Mouse (Mus musculus): ENCODE measurements around the gene Hipk2. TPM values are rescaled to one million over a fixed set of nuclear protein-coding genes. Genes with fewer than 3 reads are reported as not detected.

The Hipk2 gene
- polyA plus RNA-seq, 1 experiment from 2014 or later, result 36.6 TPM

DNA sequence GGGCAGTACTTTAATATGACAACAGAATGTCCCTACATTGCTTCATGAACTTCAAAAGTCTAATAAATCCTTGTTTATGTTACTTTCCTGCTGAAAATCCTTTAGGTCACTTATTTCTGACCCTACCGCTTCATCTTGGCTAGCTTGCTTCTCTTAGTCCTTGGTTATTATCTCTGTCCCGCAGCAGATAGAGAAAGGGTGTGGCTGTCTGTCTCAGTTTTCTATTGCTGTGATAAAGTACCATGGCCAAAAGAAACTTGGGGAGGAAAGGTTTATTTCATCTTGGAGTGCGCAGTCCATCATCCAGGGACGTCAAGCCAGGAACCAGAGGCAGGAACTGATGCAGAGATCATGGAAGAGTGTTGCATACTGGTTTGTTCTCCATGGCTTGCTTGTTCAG, 40.6 kb upstream of the Hipk2 start:
- Histone ChIP-seq H3K4me2 (no peak overlapping the region), H3K27ac (no peak overlapping the region), H3K27me3 (no peaks in the 10 kb centered on the region), H3K4me3 (replicated peaks) (no peak overlapping the region), H3K4me1 (peaks cover 20% of the 10 kb centered on the region; the same call in 1 of the 2 replicates), H3K36me3 (replicated peaks) (no peaks in the 10 kb centered on the region), H3K9me3 (no peaks in the 10 kb centered on the region), H3K9ac (no peak overlapping the region)
- ATAC-seq (ENCODE audit: low FRiP score), result no peak
- 88% methylated on average over 4 of the region's 4 CpGs for WGBS

DNA sequence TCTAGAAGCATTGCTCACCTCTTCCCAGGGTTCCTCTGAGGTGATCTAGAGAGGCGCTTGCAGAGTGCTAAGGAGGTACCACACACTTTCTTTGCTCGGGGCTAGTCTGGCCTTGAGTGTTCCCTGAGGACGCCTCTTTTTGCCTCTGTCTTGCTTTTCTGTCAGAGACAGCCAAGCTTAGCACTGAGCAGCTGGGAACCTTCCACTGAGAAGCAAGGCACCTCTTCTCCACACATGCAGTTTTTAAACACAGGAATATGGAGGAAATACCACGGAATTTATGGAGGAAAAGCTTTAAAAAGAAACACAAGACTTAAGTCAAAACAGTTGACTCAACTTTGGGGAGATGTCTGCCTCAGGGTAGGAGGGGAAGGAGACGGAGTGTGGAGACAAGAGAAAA, 39.8 kb upstream of the Hipk2 start:
- no peak overlapping the region for H3K9ac ChIP-seq
- no peak for ATAC-seq (ENCODE audit: low FRiP score)
- no peak overlapping the region for H3K4me3 ChIP-seq (replicated peaks)
- H3K27ac ChIP-seq, result no peak overlapping the region
- H3K9me3 ChIP-seq, result no peaks in the 10 kb centered on the region
- H3K4me2 ChIP-seq, result no peak overlapping the region
- H3K27me3 ChIP-seq, result no peaks in the 10 kb centered on the region
- H3K36me3 ChIP-seq (replicated peaks), result no peaks in the 10 kb centered on the region
- peaks cover 20% of the 10 kb centered on the region; the same call in 1 of the 2 replicates for H3K4me1 ChIP-seq
- WGBS, result 55% methylated on average over 5 of the region's 5 CpGs

DNA sequence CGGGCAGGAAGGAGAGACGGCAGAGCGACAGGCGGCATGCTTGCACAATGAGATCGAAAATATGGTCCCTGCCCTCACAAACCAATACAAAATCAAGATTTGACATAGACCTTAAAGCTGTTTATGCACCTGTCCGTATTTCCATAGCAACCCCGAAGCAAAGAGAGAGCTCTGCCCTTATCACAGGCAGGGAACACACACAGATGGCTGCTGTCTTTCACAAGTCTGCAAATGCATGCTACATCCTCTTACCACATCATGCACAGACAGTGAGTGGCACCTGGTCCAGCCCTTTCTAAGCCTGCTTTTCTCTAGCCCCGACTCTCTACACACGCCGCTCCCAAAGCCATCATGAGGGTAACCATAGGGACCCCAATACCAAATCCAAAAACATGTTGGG, 38.2 kb upstream of the Hipk2 start:
- no peaks in the 10 kb centered on the region for H3K27me3 ChIP-seq
- no peaks in the 10 kb centered on the region for H3K36me3 ChIP-seq (replicated peaks)
- H3K4me2 ChIP-seq, result no peak overlapping the region
- ATAC-seq (ENCODE audit: low FRiP score), result no peak
- H3K4me3 ChIP-seq (replicated peaks), result no peak overlapping the region
- H3K9me3 ChIP-seq, result no peaks in the 10 kb centered on the region
- peaks cover 20% of the 10 kb centered on the region; the same call in 1 of the 2 replicates for H3K4me1 ChIP-seq
- no peak overlapping the region for H3K9ac ChIP-seq
- no peak overlapping the region for H3K27ac ChIP-seq
- 86% methylated on average over 10 of the region's 10 CpGs for WGBS

DNA sequence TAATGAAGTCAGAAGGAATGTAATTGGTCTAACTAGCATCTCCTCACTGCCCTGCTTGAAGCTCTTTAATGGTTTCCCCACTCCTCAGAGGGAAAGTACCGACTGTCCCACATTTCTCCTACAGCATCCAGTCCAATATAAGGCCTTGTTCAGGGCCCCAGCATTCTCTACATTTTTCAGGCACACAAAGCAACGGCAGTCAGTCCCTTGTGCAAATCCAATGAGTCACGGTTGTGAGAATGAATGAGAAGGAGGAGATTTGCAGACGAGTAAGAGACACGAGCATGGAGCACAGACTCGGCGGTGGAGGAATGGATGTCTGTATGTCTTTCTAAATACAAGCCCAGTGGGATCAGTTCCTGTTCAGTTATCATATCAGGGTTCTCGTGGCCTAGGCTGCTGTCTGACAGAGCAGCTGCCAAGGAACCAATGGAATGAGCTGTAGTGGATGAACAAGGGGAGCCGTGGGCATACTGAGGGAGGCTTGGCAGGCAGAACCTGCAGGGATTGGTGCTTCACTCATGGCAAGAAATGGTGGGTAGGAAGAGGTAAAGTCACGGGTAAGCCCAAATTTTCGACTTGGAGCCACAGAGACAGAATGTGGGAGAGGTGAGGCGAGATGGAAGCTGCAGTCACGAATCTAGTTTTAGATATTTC, 37.5 kb upstream of the Hipk2 start:
- no peak overlapping the region for H3K27ac ChIP-seq
- no peaks in the 10 kb centered on the region for H3K36me3 ChIP-seq (replicated peaks)
- no peaks in the 10 kb centered on the region for H3K9me3 ChIP-seq
- no peak overlapping the region for H3K4me3 ChIP-seq (replicated peaks)
- no peak overlapping the region for H3K9ac ChIP-seq
- ATAC-seq (ENCODE audit: low FRiP score), result no peak
- WGBS, result 68% methylated on average over 13 of the region's 13 CpGs
- no peak overlapping the region for H3K4me2 ChIP-seq
- H3K27me3 ChIP-seq, result no peaks in the 10 kb centered on the region
- peaks cover 20% of the 10 kb centered on the region; the same call in 1 of the 2 replicates for H3K4me1 ChIP-seq

DNA sequence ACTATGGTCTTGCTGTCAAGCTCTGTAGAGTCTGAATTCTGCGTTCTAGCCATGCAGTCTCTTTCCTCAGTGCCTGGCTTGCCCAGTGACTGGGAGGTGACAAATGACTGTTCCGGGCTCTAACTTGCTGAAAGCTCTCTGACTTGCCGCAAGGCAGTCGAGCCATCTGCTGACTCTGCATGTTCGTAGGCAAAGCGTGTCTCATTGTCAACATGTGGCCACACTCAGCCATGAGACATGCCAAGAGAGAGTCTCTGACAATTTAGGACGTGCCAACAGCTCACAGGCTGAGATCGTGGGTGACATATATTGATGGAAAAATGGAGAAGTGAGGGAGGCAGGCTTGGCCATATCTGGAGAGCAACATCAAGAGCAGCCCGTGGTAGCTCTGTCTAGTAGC, 36.9 kb upstream of the Hipk2 start:
- no peak overlapping the region for H3K4me3 ChIP-seq (replicated peaks)
- no peaks in the 10 kb centered on the region for H3K27me3 ChIP-seq
- no peak overlapping the region for H3K27ac ChIP-seq
- no peak overlapping the region for H3K9ac ChIP-seq
- no peak overlapping the region for H3K4me2 ChIP-seq
- H3K9me3 ChIP-seq, result no peaks in the 10 kb centered on the region
- H3K4me1 ChIP-seq, result peaks cover 20% of the 10 kb centered on the region; the same call in 1 of the 2 replicates
- 89% methylated on average over 9 of the region's 9 CpGs for WGBS
- ATAC-seq (ENCODE audit: low FRiP score), result no peak
- H3K36me3 ChIP-seq (replicated peaks), result no peaks in the 10 kb centered on the region

DNA sequence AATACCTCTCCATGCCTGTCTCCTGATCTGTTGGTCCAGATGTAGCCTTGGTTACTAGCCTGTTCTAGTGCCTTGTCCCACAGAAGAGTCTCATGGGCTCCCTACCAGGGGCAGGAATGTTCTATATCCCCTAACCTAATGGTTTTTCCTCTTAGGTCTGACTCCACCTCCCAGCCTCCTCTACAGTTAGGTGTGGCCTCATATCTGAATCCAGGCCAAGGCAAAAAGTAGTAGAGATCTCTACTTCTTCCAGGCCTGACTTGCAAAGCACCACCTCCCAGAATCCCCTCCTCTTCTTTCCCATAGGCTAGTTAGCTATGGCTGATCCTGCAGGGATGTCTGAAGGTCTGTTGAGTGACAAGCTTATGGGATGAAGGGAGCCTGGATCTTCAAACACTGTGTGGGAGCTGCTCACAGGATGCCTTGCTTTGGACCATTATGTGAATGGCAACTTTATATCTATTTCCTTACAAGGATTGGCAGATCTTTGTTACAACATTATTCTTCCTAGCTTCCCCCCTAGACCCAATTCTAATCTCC, 36.2 kb upstream of the Hipk2 start:
- H3K27ac ChIP-seq, result no peak overlapping the region
- H3K36me3 ChIP-seq (replicated peaks), result no peaks in the 10 kb centered on the region
- H3K9me3 ChIP-seq, result no peaks in the 10 kb centered on the region
- no peak overlapping the region for H3K4me3 ChIP-seq (replicated peaks)
- H3K4me1 ChIP-seq, result peaks cover 20% of the 10 kb centered on the region; the same call in 1 of the 2 replicates
- no peak for ATAC-seq (ENCODE audit: low FRiP score)
- no peaks in the 10 kb centered on the region for H3K27me3 ChIP-seq
- no peak overlapping the region for H3K9ac ChIP-seq
- H3K4me2 ChIP-seq, result no peak overlapping the region

DNA sequence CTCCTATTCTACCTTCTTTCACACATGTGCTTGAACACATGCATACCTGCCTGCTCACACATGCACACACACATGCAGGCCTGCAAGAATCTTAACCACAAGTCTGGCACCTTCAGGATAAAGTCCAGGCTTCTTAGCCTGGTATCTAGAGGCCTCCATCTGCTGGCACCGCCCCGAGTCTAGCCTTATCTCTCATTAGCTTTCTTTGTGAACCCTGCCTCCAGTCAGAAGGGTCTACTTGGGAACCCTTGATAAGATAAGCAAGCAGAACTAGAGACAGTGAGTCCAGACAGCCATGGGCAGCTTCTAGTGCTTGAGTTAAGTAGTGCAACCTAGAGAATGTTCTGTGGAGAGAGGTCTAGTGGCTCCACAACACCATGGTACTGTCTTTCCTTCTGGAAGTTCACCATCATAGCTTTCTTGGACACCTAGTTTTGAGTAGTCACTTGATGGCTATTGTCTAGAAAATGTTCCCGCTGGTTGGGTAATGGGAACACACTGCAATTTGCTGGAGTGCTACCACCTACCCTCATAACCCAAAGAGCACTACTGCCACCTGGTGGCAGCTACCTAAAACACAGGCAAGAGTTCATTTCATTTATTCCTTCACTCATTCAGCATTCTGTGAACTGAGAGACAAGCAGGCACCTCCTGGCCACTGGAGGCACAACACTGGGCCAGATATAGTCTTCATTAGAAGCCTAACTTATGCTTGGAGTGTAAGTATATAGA, 35.0 kb upstream of the Hipk2 start:
- Histone ChIP-seq H3K4me1 (peaks cover 20% of the 10 kb centered on the region; the same call in 1 of the 2 replicates), H3K27ac (no peak overlapping the region), H3K9ac (no peak overlapping the region), H3K4me2 (no peak overlapping the region), H3K36me3 (replicated peaks) (no peaks in the 10 kb centered on the region), H3K27me3 (no peaks in the 10 kb centered on the region), H3K4me3 (replicated peaks) (no peak overlapping the region), H3K9me3 (no peaks in the 10 kb centered on the region)
- 68% methylated on average over 3 of the region's 3 CpGs for WGBS
- ATAC-seq (ENCODE audit: low FRiP score), result no peak

DNA sequence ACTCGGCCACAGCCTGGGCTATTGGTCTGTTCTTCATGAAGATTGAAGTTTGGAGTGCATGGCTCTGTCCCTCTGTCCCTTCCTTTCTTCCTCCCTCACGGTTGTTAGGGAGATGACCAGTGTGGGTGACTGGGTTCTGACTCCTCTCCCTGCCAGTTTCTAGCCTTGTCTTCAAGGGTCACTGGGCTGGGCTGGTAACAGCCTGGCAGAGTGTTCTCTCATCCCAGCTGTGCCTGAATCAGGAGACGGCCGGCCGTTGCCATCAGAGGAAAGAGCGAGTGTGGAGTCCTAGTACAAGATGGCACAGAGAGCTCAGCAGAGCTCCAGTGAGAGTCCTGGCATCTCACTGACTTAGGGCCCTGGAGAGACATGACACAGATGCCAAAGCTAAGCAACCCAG, 32.4 kb upstream of the Hipk2 start:
- H3K4me1 ChIP-seq, result peaks cover 1% of the 10 kb centered on the region; the same call in 1 of the 2 replicates
- H3K27me3 ChIP-seq, result no peaks in the 10 kb centered on the region
- no peak overlapping the region for H3K27ac ChIP-seq
- H3K36me3 ChIP-seq (replicated peaks), result no peaks in the 10 kb centered on the region
- H3K4me3 ChIP-seq (replicated peaks), result no peak overlapping the region
- H3K9me3 ChIP-seq, result no peaks in the 10 kb centered on the region
- H3K9ac ChIP-seq, result no peak overlapping the region
- no peak for ATAC-seq (ENCODE audit: low FRiP score)
- WGBS, result 85% methylated on average over 6 of the region's 6 CpGs
- H3K4me2 ChIP-seq, result no peak overlapping the region

DNA sequence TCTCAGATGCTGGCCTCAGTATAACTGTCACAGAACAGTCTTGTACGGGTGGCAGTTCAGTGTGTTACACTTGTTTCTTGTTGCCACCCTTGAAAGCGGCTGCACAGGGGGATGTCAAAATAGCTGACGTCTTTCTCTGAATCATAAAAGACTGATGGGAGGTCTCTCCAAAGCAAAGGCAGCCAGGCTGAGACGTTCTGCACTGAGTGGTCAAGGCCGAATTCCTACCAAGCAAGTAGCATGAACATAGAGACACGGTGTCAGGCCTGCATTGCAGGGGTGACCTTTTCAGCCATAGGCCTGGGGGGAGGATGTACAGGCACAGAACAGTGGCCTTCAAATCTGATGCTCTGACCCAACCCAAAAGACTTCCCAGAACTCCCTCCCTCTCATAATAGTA, 30.0 kb upstream of the Hipk2 start:
- 71% methylated on average over 6 of the region's 6 CpGs for WGBS
- H3K9ac ChIP-seq, result no peak overlapping the region
- ATAC-seq (ENCODE audit: low FRiP score), result no peak
- H3K4me3 ChIP-seq (replicated peaks), result no peak overlapping the region
- no peaks in the 10 kb centered on the region for H3K27me3 ChIP-seq
- H3K4me2 ChIP-seq, result no peak overlapping the region
- H3K9me3 ChIP-seq, result no peaks in the 10 kb centered on the region
- H3K36me3 ChIP-seq (replicated peaks), result no peaks in the 10 kb centered on the region
- no peaks in the 10 kb centered on the region for H3K4me1 ChIP-seq
- no peak overlapping the region for H3K27ac ChIP-seq

DNA sequence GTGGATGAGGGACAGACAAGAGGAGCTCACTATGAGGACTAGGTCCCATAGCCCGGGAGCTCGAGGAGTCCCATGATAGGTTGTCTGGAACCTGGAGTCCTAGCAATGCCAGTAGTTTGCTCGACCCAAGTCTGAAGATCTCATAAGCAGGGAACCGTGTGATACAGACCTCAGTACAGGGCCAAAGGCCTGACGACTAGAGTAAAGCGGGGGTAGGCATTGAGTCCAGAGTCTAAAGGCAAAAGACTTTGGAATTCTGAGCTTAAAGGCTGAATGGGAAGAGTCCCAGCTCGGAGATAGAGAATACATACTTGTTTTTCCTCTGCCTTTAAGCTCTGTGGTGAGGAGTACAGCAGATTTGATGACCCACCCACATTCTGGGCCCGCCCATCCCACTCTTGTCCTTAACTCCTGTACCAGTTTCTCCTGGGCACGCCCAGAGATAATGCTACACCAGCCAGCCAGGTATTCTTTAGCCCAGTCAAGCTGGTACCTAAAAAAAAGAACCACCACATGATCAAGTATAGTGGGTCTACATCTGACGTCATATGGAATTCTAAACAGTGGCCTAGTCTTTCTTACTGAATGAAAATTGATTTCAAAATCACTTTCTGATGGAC, 27.0 kb upstream of the Hipk2 start:
- H3K9ac ChIP-seq, result no peak overlapping the region
- ATAC-seq (ENCODE audit: low FRiP score), result no peak
- no peaks in the 10 kb centered on the region for H3K36me3 ChIP-seq (replicated peaks)
- H3K4me3 ChIP-seq (replicated peaks), result no peak overlapping the region
- no peak overlapping the region for H3K27ac ChIP-seq
- WGBS, result 90% methylated on average over 10 of the region's 10 CpGs
- H3K27me3 ChIP-seq, result no peaks in the 10 kb centered on the region
- H3K9me3 ChIP-seq, result no peaks in the 10 kb centered on the region
- H3K4me2 ChIP-seq, result no peak overlapping the region
- no peaks in the 10 kb centered on the region for H3K4me1 ChIP-seq

DNA sequence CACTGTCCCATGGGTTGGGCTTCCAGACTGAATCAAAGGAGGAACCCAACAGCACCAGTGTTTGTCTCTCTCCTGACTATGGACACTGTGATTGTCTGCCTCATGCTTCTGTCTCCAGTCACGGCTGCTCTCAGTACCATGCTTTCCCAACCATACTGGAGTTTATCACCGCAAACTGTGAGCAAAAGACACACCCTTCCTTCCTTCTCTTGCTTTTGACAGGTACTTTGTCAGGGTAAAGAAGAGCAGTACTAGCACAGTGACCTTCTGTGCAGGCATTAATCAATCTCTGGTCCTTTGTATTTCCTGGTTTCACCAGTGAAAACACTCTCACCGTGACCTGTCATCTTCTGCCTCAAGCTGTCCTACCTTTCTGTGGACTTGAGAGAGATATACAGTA, 25.7 kb upstream of the Hipk2 start:
- Histone ChIP-seq H3K27ac (no peak overlapping the region), H3K36me3 (replicated peaks) (no peaks in the 10 kb centered on the region), H3K9me3 (no peaks in the 10 kb centered on the region), H3K9ac (no peak overlapping the region), H3K4me3 (replicated peaks) (no peak overlapping the region), H3K4me2 (no peak overlapping the region), H3K4me1 (peaks cover 10% of the 10 kb centered on the region), H3K27me3 (no peaks in the 10 kb centered on the region)
- ATAC-seq (ENCODE audit: low FRiP score), result no peak
- WGBS, result 93% methylated on average over 3 of the region's 3 CpGs

DNA sequence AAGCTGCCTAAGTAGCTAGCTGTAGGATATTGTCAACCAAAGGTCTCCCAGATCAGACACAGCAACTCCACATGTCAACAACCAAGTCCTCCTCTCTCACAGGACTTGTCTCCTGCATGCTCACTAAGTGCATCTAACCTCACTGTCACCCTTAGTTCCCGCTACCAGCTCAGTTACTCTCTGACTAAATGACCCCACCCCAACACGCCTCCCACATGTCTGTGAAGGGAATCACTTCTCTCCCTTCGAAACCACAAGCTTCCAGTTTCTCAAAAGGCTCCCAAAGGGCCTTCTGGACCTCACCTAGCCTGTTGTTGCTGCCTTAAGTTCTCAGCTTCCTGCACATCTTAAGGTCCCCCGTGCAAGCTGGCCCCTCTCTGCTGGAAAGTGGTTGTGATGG, 25.2 kb upstream of the Hipk2 start:
- WGBS, result 93% methylated on average over 4 of the region's 4 CpGs
- ATAC-seq (ENCODE audit: low FRiP score), result no peak
- H3K36me3 ChIP-seq (replicated peaks), result no peaks in the 10 kb centered on the region
- no peak overlapping the region for H3K9ac ChIP-seq
- no peak overlapping the region for H3K27ac ChIP-seq
- no peaks in the 10 kb centered on the region for H3K27me3 ChIP-seq
- H3K9me3 ChIP-seq, result no peaks in the 10 kb centered on the region
- H3K4me1 ChIP-seq, result peaks cover 10% of the 10 kb centered on the region
- H3K4me3 ChIP-seq (replicated peaks), result no peak overlapping the region
- H3K4me2 ChIP-seq, result no peak overlapping the region

All from forebrain, embryonic 12.5 days (tissue).